13 mouse cellular contexts compared by ENCODE assay signal in the genomic region with DNA sequence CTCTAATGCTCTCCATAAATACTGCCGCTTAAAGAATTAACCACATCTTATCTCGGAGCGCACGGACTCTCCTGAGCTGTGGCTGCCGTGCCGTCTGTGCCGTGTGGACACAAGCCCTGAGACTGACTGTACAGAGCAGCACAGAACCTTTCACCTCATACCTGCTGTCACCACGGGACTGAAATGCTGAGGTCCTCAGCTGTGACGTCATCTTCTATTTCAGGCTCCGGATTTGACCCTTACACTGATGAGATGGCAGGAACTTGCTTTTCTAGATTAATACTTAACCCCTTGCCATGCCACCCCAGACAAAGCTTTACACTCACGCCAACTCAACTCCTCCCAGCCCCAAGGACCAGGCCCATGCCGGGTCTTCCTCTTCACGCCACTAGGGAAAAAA. TPM values are rescaled to one million over a fixed set of nuclear protein-coding genes. Genes with fewer than 3 reads are reported as not detected.
A peak's percentile ranks its signal among the peaks of the same experiment; 100 is the strongest.
DNase-seq lines count a peak whose midpoint lies in the region; ATAC-seq and TF ChIP-seq lines count a peak whose summit lies in the region.
"Had no signal": no experiment of that assay in that cellular context is flagged by ENCODE, and none has a peak within 500 bp of the region (broad histone marks: within the 10 kb centered on the region; RNA-seq: fewer than 3 reads in every experiment).

No protein-coding gene starts in this region.

- TF ChIP-seq CTCF in liver, postnatal 0 days (IDR thresholded peaks at IDR 0.05; ENCODE audit: low read depth): no peak

- peak overlapping the region; percentile 46; the same call in 1 of the 2 replicates for H3K9ac ChIP-seq in heart, embryonic 11.5 days (ENCODE audit: low read depth, low read length)
- H3K9ac ChIP-seq in liver, postnatal 0 days (replicated peaks): no peak overlapping the region
- H3K9ac ChIP-seq in forebrain, embryonic 16.5 days (replicated peaks; ENCODE audit: low read depth, low read length): no peak overlapping the region
- H3K9ac ChIP-seq: neural tube, embryonic 12.5 days had no signal

- TF ChIP-seq EP300 in liver, postnatal 0 days (IDR thresholded peaks at IDR 0.05; ENCODE audit: low read depth): peak; percentile 58; the same call in 1 of the 2 replicates

- no peak overlapping the region for H3K4me3 ChIP-seq in heart, embryonic 11.5 days (ENCODE audit: low read depth, low read length)
- H3K4me3 ChIP-seq in liver, postnatal 0 days (ENCODE audit: low read depth, low read length): no peak overlapping the region
- H3K4me3 ChIP-seq in forebrain, embryonic 16.5 days (replicated peaks; ENCODE audit: low read length): no peak overlapping the region
- H3K4me3 ChIP-seq: left cerebral cortex, adult 2 months; neural tube, embryonic 12.5 days had no signal

- peak; percentile 92 for DNase-seq in heart, adult 11 months
- DNase-seq in heart, postnatal 36 days: no peak
- DNase-seq in kidney, adult 8-10 months: peak; percentile 81 to 92
- peak; percentile 45 for DNase-seq in liver, postnatal 0 days
- DNase-seq in thymus, postnatal 0 days (ENCODE audit: low spot score): no peak
- DNase-seq in embryo, embryonic 9.5 days (ENCODE audit: extremely low spot score): no peak
- DNase-seq: adrenal gland, postnatal 36 days; cerebellum, adult 9-10 months; spleen, adult 18-20 months had no signal

- WGBS in heart, embryonic 11.5 days (ENCODE audit: insufficient replicate concordance): 39% methylated on average over 13 of the region's 13 CpGs
- WGBS in liver, postnatal 0 days (ENCODE audit: insufficient replicate concordance): 52% methylated on average over 13 of the region's 13 CpGs
- 91% methylated on average over 13 of the region's 13 CpGs for WGBS in forebrain, embryonic 16.5 days

- no peak overlapping the region for H3K27ac ChIP-seq in heart, embryonic 11.5 days (ENCODE audit: low read depth, low read length)
- H3K27ac ChIP-seq in liver, postnatal 0 days (ENCODE audit: low read depth): no peak overlapping the region
- H3K27ac ChIP-seq in forebrain, embryonic 16.5 days (ENCODE audit: low read length): no peak overlapping the region
- H3K27ac ChIP-seq: left cerebral cortex, adult 2 months; neural tube, embryonic 12.5 days had no signal

- H3K4me1 ChIP-seq in heart, embryonic 11.5 days (ENCODE audit: control insufficient read depth, insufficient read depth, low read length): peaks cover 6% of the 10 kb centered on the region
- H3K4me1 ChIP-seq in liver, postnatal 0 days (ENCODE audit: insufficient read depth): peaks cover 3% of the 10 kb centered on the region; the same call in 1 of the 2 replicates
- H3K4me1 ChIP-seq in forebrain, embryonic 16.5 days (replicated peaks; ENCODE audit: control insufficient read depth, insufficient read depth, low read length): no peaks in the 10 kb centered on the region
- H3K4me1 ChIP-seq: neural tube, embryonic 12.5 days had no signal

- ATAC-seq in heart, embryonic 11.5 days (replicated peaks; ENCODE audit: insufficient number of reproducible peaks, low FRiP score, low TSS enrichment): peak; percentile 65; the same call in 1 of the 2 replicates
- peak; percentile 92 for ATAC-seq in liver, postnatal 0 days
- ATAC-seq in forebrain, embryonic 16.5 days: no peak

- H3K4me2 ChIP-seq in heart, embryonic 11.5 days: peak overlapping the region; percentile 55
- peak overlapping the region; percentile 36 for H3K4me2 ChIP-seq in liver, postnatal 0 days (ENCODE audit: low read depth, low read length)
- no peak overlapping the region for H3K4me2 ChIP-seq in forebrain, embryonic 16.5 days (ENCODE audit: low read length)
- H3K4me2 ChIP-seq: neural tube, embryonic 12.5 days had no signal

- intact Hi-C loops in heart, postnatal 36 days (cut with DNase I): no loop called here

- no peaks in the 10 kb centered on the region for H3K27me3 ChIP-seq in heart, embryonic 11.5 days (ENCODE audit: control insufficient read depth, insufficient read depth, low read length)
- H3K27me3 ChIP-seq in liver, postnatal 0 days (ENCODE audit: insufficient read depth, low read length): no peaks in the 10 kb centered on the region
- H3K27me3 ChIP-seq in forebrain, embryonic 16.5 days (replicated peaks; ENCODE audit: control insufficient read depth, insufficient read depth, low read length): no peaks in the 10 kb centered on the region
- H3K27me3 ChIP-seq: neural tube, embryonic 12.5 days had no signal

- no peaks in the 10 kb centered on the region for H3K36me3 ChIP-seq in heart, embryonic 11.5 days (ENCODE audit: control insufficient read depth, insufficient read depth, low read length)
- H3K36me3 ChIP-seq in liver, postnatal 0 days (replicated peaks; ENCODE audit: insufficient read depth, low read length): no peaks in the 10 kb centered on the region
- no peaks in the 10 kb centered on the region for H3K36me3 ChIP-seq in forebrain, embryonic 16.5 days (ENCODE audit: control insufficient read depth, insufficient read depth)
- H3K36me3 ChIP-seq: neural tube, embryonic 12.5 days had no signal

- no peaks in the 10 kb centered on the region for H3K9me3 ChIP-seq in heart, embryonic 11.5 days (replicated peaks; ENCODE audit: control insufficient read depth, low read length)
- no peaks in the 10 kb centered on the region for H3K9me3 ChIP-seq in liver, postnatal 0 days (ENCODE audit: low read length)
- H3K9me3 ChIP-seq in forebrain, embryonic 16.5 days (ENCODE audit: control insufficient read depth, low read length): no peaks in the 10 kb centered on the region
- H3K9me3 ChIP-seq: neural tube, embryonic 12.5 days had no signal

RNA-seq across cellular contexts. Expression of gene Otud7b, which starts 10.1 kb away (rescaled TPM):
- total RNA-seq in heart, postnatal 36 days (2021): 10 to 100 TPM; 56.7 to 67.6 TPM
- 8.7 and 9.3 TPM in 2 replicates for polyA plus RNA-seq in heart, embryonic 11.5 days (2014; fragmentation: Nextera tagmentation; extraction: Ambion mirVana)
- 7.4 and 7.9 TPM in 2 replicates for polyA plus RNA-seq in liver, postnatal 0 days (2015; fragmentation: Nextera tagmentation; extraction: Ambion mirVana)
- polyA plus RNA-seq in forebrain, embryonic 16.5 days (2015; fragmentation: Nextera tagmentation; extraction: Ambion mirVana): 8.8 and 9.3 TPM in 2 replicates
- 12.2 and 17.7 TPM in 2 replicates for polyA plus RNA-seq in thymus, postnatal 0 days (2015; fragmentation: Nextera tagmentation; extraction: Ambion mirVana)

RNA-seq across cellular contexts. Expression of gene Vps45, which starts 35.9 kb away (rescaled TPM):
- total RNA-seq in heart, postnatal 36 days (2021): 10 to 100 TPM; 22.3 to 26.0 TPM
- 20.4 and 23.9 TPM in 2 replicates for polyA plus RNA-seq in heart, embryonic 11.5 days (2014; fragmentation: Nextera tagmentation; extraction: Ambion mirVana)
- 11.3 and 12.5 TPM in 2 replicates for polyA plus RNA-seq in liver, postnatal 0 days (2015; fragmentation: Nextera tagmentation; extraction: Ambion mirVana)
- polyA plus RNA-seq in forebrain, embryonic 16.5 days (2015; fragmentation: Nextera tagmentation; extraction: Ambion mirVana): 55.3 and 57.4 TPM in 2 replicates
- polyA plus RNA-seq in thymus, postnatal 0 days (2015; fragmentation: Nextera tagmentation; extraction: Ambion mirVana): 58.7 and 61.6 TPM in 2 replicates

Comparison
In these comparisons a context has a peak if more than half of its experiments do, and no peak if none do; other contexts are left out.
1. DNase-seq: peak in heart, adult 11 months (single experiment), kidney, adult 8-10 months (2 of 2) and liver, postnatal 0 days (single experiment); none in heart, postnatal 36 days (0 of 2), thymus, postnatal 0 days (single experiment) and embryo, embryonic 9.5 days (single experiment).